Mouse (Mus musculus) heart, postnatal 0 days (tissue): Measurements from ENCODE around the gene Tmigd1. TPM values are rescaled to one million over a fixed set of nuclear protein-coding genes. Genes with fewer than 3 reads are reported as not detected.

Source experiments
- ATAC-seq: fragments of 200-750 bp; cut with Nextera tagmentation; 2 replicates; pipeline ENCODE4 v1.8.0; 2017; ENCODE audit warnings: low read depth, moderate number of reproducible peaks, moderate library complexity; ENCODE audit not compliant: insufficient read depth
- DNase-seq: peaks from one replicate; pipeline ENCODE4 v3.0.0-alpha.2; 2016; ENCODE audit warnings: low spot score
- H3K27ac ChIP-seq: fragments of 300-500 bp; sonication (generic); 2 replicates; pipeline ENCODE4 v1.5.1; 2014; ENCODE audit warnings: low read depth, mild to moderate bottlenecking
- H3K27me3 ChIP-seq: fragments of 300-500 bp; sonication (generic); 2 replicates; pipeline ENCODE4 v1.6.1; 2014; ENCODE audit warnings: low read length, mixed read lengths; ENCODE audit not compliant: control insufficient read depth, insufficient read depth
- H3K36me3 ChIP-seq: fragments of 300-500 bp; sonication (generic); replicated peaks from 2 replicates; pipeline ENCODE4 v1.6.1; 2014; ENCODE audit warnings: low read length, mixed read lengths; ENCODE audit not compliant: control insufficient read depth, insufficient read depth
- H3K4me1 ChIP-seq: fragments of 300-500 bp; sonication (generic); 2 replicates; pipeline ENCODE4 v1.6.1; 2014; ENCODE audit warnings: antibody characterized with exemption; ENCODE audit not compliant: control insufficient read depth, insufficient read depth
- H3K4me2 ChIP-seq: fragments of 300-500 bp; sonication (generic); 2 replicates; pipeline ENCODE4 v1.6.1; 2014; ENCODE audit warnings: low read depth, mild to moderate bottlenecking, low read length, moderate library complexity
- H3K4me3 ChIP-seq: fragments of 300-500 bp; sonication (generic); 2 replicates; pipeline ENCODE4 v1.5.1; 2014; ENCODE audit warnings: low read depth, low read length
- H3K9ac ChIP-seq: fragments of 300-500 bp; sonication (generic); replicated peaks from 2 replicates; pipeline ENCODE4 v1.6.1; 2014; ENCODE audit warnings: low read depth, low read length, mixed read lengths
- H3K9me3 ChIP-seq: fragments of 300-500 bp; sonication (generic); replicated peaks from 2 replicates; pipeline ENCODE4 v1.6.1; 2016; ENCODE audit warnings: low read length; ENCODE audit not compliant: control insufficient read depth
- CTCF ChIP-seq: IDR thresholded peaks from 2 replicates; pipeline ENCODE4 v1.5.1; 2016; ENCODE audit warnings: antibody characterized with exemption, control low read depth, low read depth
- EP300 ChIP-seq: IDR thresholded peaks from 2 replicates; pipeline ENCODE4 v1.6.1; 2016; ENCODE audit warnings: antibody characterized with exemption, low read depth
- WGBS: fragments of 180-500 bp; shearing (Covaris S2); extraction: QIAGEN DNeasy Blood & Tissue Kit; methylation state at CpG from one replicate; pipeline ENCODE4 v1.1.7; 2014; 5-methylcytosine and 5-hydroxymethylcytosine counted together
- polyA plus RNA-seq: library from polyadenylated mRNA; unstranded; fragments of >200 nt; fragmentation: Nextera tagmentation; extraction: Ambion mirVana; gene quantifications from 2 replicates; pipeline ENCODE4 v1.2.1, GENCODE M21; 2015
- total RNA-seq: library from RNA; depleted of rRNA; stranded (reverse); fragments of >200 nt; gene quantifications from 2 replicates; pipeline ENCODE4 v1.2.3, GENCODE M21; 2014; ENCODE audit warnings: low replicate concordance

The Tmigd1 gene
- total and polyA plus RNA-seq, 2 experiments from 2014 or later, result 0.56 TPM; not detected in 1

DNA sequence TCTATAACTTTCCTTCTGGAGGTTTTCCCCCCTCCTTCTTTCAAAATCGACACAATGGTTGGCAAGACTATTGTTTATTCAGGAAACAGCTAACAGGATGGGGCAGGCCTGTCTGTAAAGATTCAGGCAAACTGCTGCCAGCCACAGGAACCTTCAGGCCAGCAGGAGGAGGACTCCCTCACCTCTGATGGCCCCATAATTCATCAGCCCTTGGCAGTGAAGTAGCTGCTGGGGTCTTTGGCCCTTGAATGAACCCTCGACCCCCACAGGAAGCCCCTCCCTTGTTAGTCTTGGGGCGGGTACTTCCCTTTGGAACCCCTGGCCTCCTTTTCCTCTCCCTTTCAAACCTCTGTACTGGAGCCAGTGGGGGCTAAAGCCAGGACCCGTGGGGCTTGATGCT is 8.4 kb upstream of the Tmigd1 start:
- H3K27ac ChIP-seq, result peak overlapping the region; percentile 70
- H3K4me2 ChIP-seq, result no peak overlapping the region
- no peaks in the 10 kb centered on the region for H3K36me3 ChIP-seq
- peak; percentile 68 for ATAC-seq
- H3K4me1 ChIP-seq, result peaks cover 19% of the 10 kb centered on the region
- H3K9me3 ChIP-seq, result no peaks in the 10 kb centered on the region
- DNase-seq, result peak; percentile 67
- no peak overlapping the region for H3K4me3 ChIP-seq
- H3K27me3 ChIP-seq, result no peaks in the 10 kb centered on the region
- no peak overlapping the region for H3K9ac ChIP-seq
- WGBS, result 25% methylated on average over 4 of the region's 4 CpGs
- TF ChIP-seq CTCF (peak; percentile 16; the same call in 1 of the 2 replicates), EP300 (peak; percentile 82)

- no peak overlapping the region for H3K9ac ChIP-seq
- no peaks in the 10 kb centered on the region for H3K9me3 ChIP-seq
- H3K36me3 ChIP-seq, result no peaks in the 10 kb centered on the region
- TF ChIP-seq EP300 (no peak), CTCF (peak; percentile 97)
- ATAC-seq (peak; percentile 82), DNase-seq (peak; percentile 87)
- H3K4me3 ChIP-seq, result no peak overlapping the region
- peaks cover 19% of the 10 kb centered on the region for H3K4me1 ChIP-seq
- 22% methylated on average over 5 of the region's 5 CpGs for WGBS
- no peaks in the 10 kb centered on the region for H3K27me3 ChIP-seq
- H3K27ac ChIP-seq, result peak overlapping the region; percentile 70; the same call in 1 of the 2 replicates
- H3K4me2 ChIP-seq, result no peak overlapping the region
Observed at GRCm38 (mm10) chr11:76894240-76894639, 7.7 kb upstream of the Tmigd1 start.

- H3K27ac ChIP-seq, result no peak overlapping the region
- H3K9ac ChIP-seq, result no peak overlapping the region
- no peaks in the 10 kb centered on the region for H3K36me3 ChIP-seq
- WGBS, result 33% methylated on average over 6 of the region's 6 CpGs
- H3K4me3 ChIP-seq, result no peak overlapping the region
- peaks cover 6% of the 10 kb centered on the region; the same call in 1 of the 2 replicates for H3K4me1 ChIP-seq
- H3K9me3 ChIP-seq, result no peaks in the 10 kb centered on the region
- ATAC-seq (no peak), DNase-seq (no peak)
- no peaks in the 10 kb centered on the region for H3K27me3 ChIP-seq
- H3K4me2 ChIP-seq, result no peak overlapping the region
- TF ChIP-seq CTCF (no peak), EP300 (no peak)
Observed at GRCm38 (mm10) chr11:76896360-76896759, 5.6 kb upstream of the Tmigd1 start.

- no peak for TF ChIP-seq EP300
- TF ChIP-seq CTCF, result no peak
- DNase-seq, result no peak
- Histone ChIP-seq H3K4me1 (peaks cover 6% of the 10 kb centered on the region; the same call in 1 of the 2 replicates), H3K4me2 (no peak overlapping the region), H3K27me3 (no peaks in the 10 kb centered on the region), H3K9ac (no peak overlapping the region), H3K9me3 (no peaks in the 10 kb centered on the region), H3K27ac (no peak overlapping the region), H3K4me3 (no peak overlapping the region), H3K36me3 (no peaks in the 10 kb centered on the region)
- no peak for ATAC-seq
- 59% methylated on average over 1 of the region's 1 CpGs for WGBS
Observed at GRCm38 (mm10) chr11:76897126-76897525, 4.8 kb upstream of the Tmigd1 start.

DNA sequence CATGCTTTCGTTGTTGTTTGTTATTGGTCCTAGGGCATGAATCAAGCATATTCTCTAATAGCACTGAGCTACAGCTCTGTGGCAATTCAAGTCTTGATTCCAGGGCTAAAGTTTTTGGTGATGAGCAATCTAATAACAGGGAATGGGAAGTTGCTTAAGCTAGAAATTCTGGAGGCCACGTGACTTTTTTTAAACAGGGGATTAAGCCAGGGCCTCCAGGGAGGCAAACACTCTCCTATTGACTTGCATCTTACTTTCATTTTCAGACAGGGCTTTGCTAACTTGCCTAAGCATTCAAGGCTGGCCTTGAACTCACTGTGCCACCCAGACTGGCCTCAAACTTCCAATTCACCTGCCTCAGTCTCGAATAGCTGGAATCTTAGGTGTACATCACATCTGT is 4.1 kb upstream of the Tmigd1 start:
- Histone ChIP-seq H3K27ac (no peak overlapping the region), H3K4me1 (peaks cover 6% of the 10 kb centered on the region; the same call in 1 of the 2 replicates), H3K27me3 (no peaks in the 10 kb centered on the region), H3K9ac (no peak overlapping the region), H3K36me3 (no peaks in the 10 kb centered on the region), H3K4me3 (no peak overlapping the region), H3K4me2 (no peak overlapping the region), H3K9me3 (no peaks in the 10 kb centered on the region)
- no peak for DNase-seq
- no peak for ATAC-seq
- no peak for TF ChIP-seq EP300
- no peak for TF ChIP-seq CTCF
- WGBS, result 57% methylated on average over 3 of the region's 3 CpGs

GRCm38 (mm10) chr11:76898751-76899150 is 3.2 kb upstream of the Tmigd1 start:
- WGBS, result 87% methylated on average over 3 of the region's 3 CpGs
- no peak overlapping the region for H3K4me3 ChIP-seq
- no peak overlapping the region for H3K27ac ChIP-seq
- no peaks in the 10 kb centered on the region for H3K9me3 ChIP-seq
- no peaks in the 10 kb centered on the region for H3K27me3 ChIP-seq
- peaks cover 6% of the 10 kb centered on the region; the same call in 1 of the 2 replicates for H3K4me1 ChIP-seq
- no peak for DNase-seq
- H3K9ac ChIP-seq, result no peak overlapping the region
- ATAC-seq, result no peak
- no peaks in the 10 kb centered on the region for H3K36me3 ChIP-seq
- TF ChIP-seq EP300 (no peak), CTCF (no peak)
- H3K4me2 ChIP-seq, result no peak overlapping the region
